Mouse (Mus musculus): Measurements from ENCODE around the gene Zfp710. TPM values are rescaled to one million over a fixed set of nuclear protein-coding genes. Genes with fewer than 3 reads are reported as not detected.
A peak's percentile ranks its signal among the peaks of the same experiment; 100 is the strongest.

The Zfp710 gene
- total RNA-seq, 1 experiment: 39.8 TPM

DNA sequence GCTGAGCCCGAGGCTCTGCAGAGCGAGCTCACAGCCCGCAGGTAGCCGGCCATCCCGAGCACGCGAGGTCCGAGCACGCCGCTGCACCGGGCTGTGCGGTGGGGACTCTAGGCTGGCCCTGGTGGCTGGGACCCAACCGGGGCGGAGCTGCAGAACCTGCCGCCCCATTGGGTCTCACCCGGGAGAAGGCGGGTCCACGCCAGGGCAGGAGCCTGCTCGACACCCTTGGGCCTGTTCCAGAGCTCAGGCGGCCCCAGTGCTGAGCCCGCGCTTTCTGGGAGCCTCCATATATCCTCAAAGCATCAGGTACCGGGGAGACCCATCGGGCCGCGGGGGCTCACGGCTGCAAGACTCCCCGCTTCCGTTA, 90.6 kb downstream of the Zfp710 start, which contains the start of gene Idh2:
TSS of gene Idh2 (minus strand) at position 169 of the 367 bp plus-strand sequence.
- TF ChIP-seq ZNF384 (IDR thresholded peaks at IDR 0.05; ENCODE audit: low read depth, low read length) (no peak), CHD2 (IDR thresholded peaks at IDR 0.05; ENCODE audit: low read depth, low read length) (no peak), ZC3H11A (IDR thresholded peaks at IDR 0.05; ENCODE audit: borderline replicate concordance, low read depth, low read length) (no peak), HCFC1 (IDR thresholded peaks at IDR 0.05; ENCODE audit: borderline replicate concordance, insufficient read depth, low read length) (no peak), MAFK (IDR thresholded peaks at IDR 0.05; ENCODE audit: insufficient read depth, low read depth, low read length) (no peak)
- H3K9me3 ChIP-seq (ENCODE audit: control insufficient read depth, insufficient read depth, low read depth, low read length): no peaks in the 10 kb centered on the region
- peaks cover 13 to 17% of the 10 kb centered on the region in 2 experiments for H3K4me1 ChIP-seq (ENCODE audit: control insufficient read depth in 2 of 2, insufficient read depth in 2 of 2, low read length in 2 of 2, poor library complexity in 1 of 2)
- in situ Hi-C loops (cut with MboI; ENCODE audit: low sequenced_read_pairs in 2 of 2, unreplicated experiment in 2 of 2): no loop called here
- peak within 1 kb of the TSS; percentile 78 for H3K9ac ChIP-seq (ENCODE audit: insufficient read depth, low read depth, low read length, poor library complexity, severe bottlenecking)
- H3K27ac ChIP-seq (ENCODE audit: insufficient read depth, low read depth, low read length, poor library complexity, severe bottlenecking): no peak within 1 kb of the TSS
- no peaks in the 10 kb centered on the region for H3K36me3 ChIP-seq (ENCODE audit: control insufficient read depth, insufficient read depth, low read length, poor library complexity, severe bottlenecking)
- no peak for DNase-seq (ENCODE audit: low read depth, low spot score)
- peak within 1 kb of the TSS; percentile 86 to 99 for H3K4me3 ChIP-seq (ENCODE audit: insufficient read depth in 1 of 2, low read depth in 1 of 2, low read length in 2 of 2, poor library complexity in 1 of 2, severe bottlenecking in 1 of 2)

DNA sequence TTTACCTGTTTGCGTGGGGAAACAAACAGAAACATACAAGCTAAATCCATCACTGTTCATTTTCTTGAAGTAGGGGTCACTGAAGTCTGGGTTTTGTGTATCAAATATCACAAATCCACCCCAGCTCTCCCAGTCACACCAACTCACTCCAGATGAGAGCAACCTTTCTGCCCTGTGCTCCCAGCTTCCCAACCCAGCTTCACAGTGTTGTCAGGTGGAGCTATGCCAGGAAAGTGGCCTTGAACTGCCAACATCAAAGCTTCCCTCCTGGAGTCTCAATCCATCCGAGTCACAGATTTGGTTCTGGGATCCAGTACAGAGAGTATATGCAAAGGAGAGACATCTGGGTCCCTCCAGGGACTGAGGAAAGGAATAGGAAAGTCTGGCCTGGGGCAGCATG, 91.5 kb downstream of the Zfp710 start:
- DNase-seq (ENCODE audit: low read depth, low spot score): no peak
- H3K9ac ChIP-seq (ENCODE audit: insufficient read depth, low read depth, low read length, poor library complexity, severe bottlenecking): no peak overlapping the region
- no peak for TF ChIP-seq HCFC1 (IDR thresholded peaks at IDR 0.05; ENCODE audit: borderline replicate concordance, insufficient read depth, low read length)
- TF ChIP-seq CHD2 (IDR thresholded peaks at IDR 0.05; ENCODE audit: low read depth, low read length): no peak
- TF ChIP-seq MAFK (IDR thresholded peaks at IDR 0.05; ENCODE audit: insufficient read depth, low read depth, low read length): no peak
- no peak for TF ChIP-seq ZC3H11A (IDR thresholded peaks at IDR 0.05; ENCODE audit: borderline replicate concordance, low read depth, low read length)
- no peak for TF ChIP-seq ZNF384 (IDR thresholded peaks at IDR 0.05; ENCODE audit: low read depth, low read length)
- peaks cover 8 to 15% of the 10 kb centered on the region in 2 experiments for H3K4me1 ChIP-seq (ENCODE audit: control insufficient read depth in 2 of 2, insufficient read depth in 2 of 2, low read length in 2 of 2, poor library complexity in 1 of 2)
- in situ Hi-C loops (cut with MboI; ENCODE audit: low sequenced_read_pairs in 2 of 2, unreplicated experiment in 2 of 2): no loop called here
- no peaks in the 10 kb centered on the region for H3K9me3 ChIP-seq (ENCODE audit: control insufficient read depth, insufficient read depth, low read depth, low read length)
- no peaks in the 10 kb centered on the region for H3K36me3 ChIP-seq (ENCODE audit: control insufficient read depth, insufficient read depth, low read length, poor library complexity, severe bottlenecking)
- H3K4me3 ChIP-seq (ENCODE audit: insufficient read depth in 1 of 2, low read depth in 1 of 2, low read length in 2 of 2, poor library complexity in 1 of 2, severe bottlenecking in 1 of 2): no peak overlapping the region
- no peak overlapping the region for H3K27ac ChIP-seq (ENCODE audit: insufficient read depth, low read depth, low read length, poor library complexity, severe bottlenecking)

DNA sequence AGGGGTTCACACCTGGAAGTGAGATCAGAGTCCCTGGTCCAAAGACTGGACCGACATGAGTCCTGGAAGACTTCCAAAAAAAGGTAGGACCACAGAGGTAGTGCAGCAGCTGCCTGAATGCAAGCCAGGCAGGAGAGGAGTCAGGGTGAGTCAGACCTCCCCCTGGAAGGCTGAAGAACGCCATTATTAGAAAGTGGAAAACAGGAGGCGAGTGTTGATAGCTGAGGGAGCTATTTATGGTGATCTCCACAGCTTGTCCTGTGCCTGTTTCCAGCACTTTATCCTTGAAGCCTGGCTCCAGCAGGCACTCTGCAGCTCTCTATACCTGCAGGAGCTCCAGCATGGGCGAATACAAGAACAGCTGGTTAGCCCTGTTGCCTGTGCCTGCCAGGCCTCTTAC, 94.6 kb downstream of the Zfp710 start:
- Histone ChIP-seq H3K4me1 (ENCODE audit: control insufficient read depth in 2 of 2, insufficient read depth in 2 of 2, low read length in 2 of 2, poor library complexity in 1 of 2) (peaks cover 6 to 8% of the 10 kb centered on the region in 2 experiments; a peak in 3 of 4 replicates), H3K4me3 (ENCODE audit: insufficient read depth in 1 of 2, low read depth in 1 of 2, low read length in 2 of 2, poor library complexity in 1 of 2, severe bottlenecking in 1 of 2) (no peak overlapping the region), H3K27ac (ENCODE audit: insufficient read depth, low read depth, low read length, poor library complexity, severe bottlenecking) (no peak overlapping the region), H3K9ac (ENCODE audit: insufficient read depth, low read depth, low read length, poor library complexity, severe bottlenecking) (no peak overlapping the region), H3K36me3 (ENCODE audit: control insufficient read depth, insufficient read depth, low read length, poor library complexity, severe bottlenecking) (no peaks in the 10 kb centered on the region), H3K9me3 (ENCODE audit: control insufficient read depth, insufficient read depth, low read depth, low read length) (no peaks in the 10 kb centered on the region)
- in situ Hi-C loops (cut with MboI; ENCODE audit: low sequenced_read_pairs in 2 of 2, unreplicated experiment in 2 of 2): no loop called here
- TF ChIP-seq ZC3H11A (IDR thresholded peaks at IDR 0.05; ENCODE audit: borderline replicate concordance, low read depth, low read length) (no peak), ZNF384 (IDR thresholded peaks at IDR 0.05; ENCODE audit: low read depth, low read length) (no peak), MAFK (IDR thresholded peaks at IDR 0.05; ENCODE audit: insufficient read depth, low read depth, low read length) (no peak), CHD2 (IDR thresholded peaks at IDR 0.05; ENCODE audit: low read depth, low read length) (no peak), HCFC1 (IDR thresholded peaks at IDR 0.05; ENCODE audit: borderline replicate concordance, insufficient read depth, low read length) (no peak)
- no peak for DNase-seq (ENCODE audit: low read depth, low spot score)

GRCm38 (mm10) chr7:80121083-80121482, 96.5 kb downstream of the Zfp710 start:
- no peak overlapping the region for H3K4me3 ChIP-seq (ENCODE audit: insufficient read depth in 1 of 2, low read depth in 1 of 2, low read length in 2 of 2, poor library complexity in 1 of 2, severe bottlenecking in 1 of 2)
- TF ChIP-seq ZNF384 (IDR thresholded peaks at IDR 0.05; ENCODE audit: low read depth, low read length): no peak
- no peak for TF ChIP-seq HCFC1 (IDR thresholded peaks at IDR 0.05; ENCODE audit: borderline replicate concordance, insufficient read depth, low read length)
- no peak for TF ChIP-seq ZC3H11A (IDR thresholded peaks at IDR 0.05; ENCODE audit: borderline replicate concordance, low read depth, low read length)
- no peak for TF ChIP-seq CHD2 (IDR thresholded peaks at IDR 0.05; ENCODE audit: low read depth, low read length)
- TF ChIP-seq MAFK (IDR thresholded peaks at IDR 0.05; ENCODE audit: insufficient read depth, low read depth, low read length): no peak
- in situ Hi-C loops (cut with MboI; ENCODE audit: low sequenced_read_pairs in 2 of 2, unreplicated experiment in 2 of 2): no loop called here

GRCm38 (mm10) chr7:80123115-80123514, 98.5 kb downstream of the Zfp710 start:
- H3K27ac ChIP-seq (ENCODE audit: insufficient read depth, low read depth, low read length, poor library complexity, severe bottlenecking): no peak overlapping the region
- TF ChIP-seq CHD2 (IDR thresholded peaks at IDR 0.05; ENCODE audit: low read depth, low read length) (no peak), MAFK (IDR thresholded peaks at IDR 0.05; ENCODE audit: insufficient read depth, low read depth, low read length) (no peak), HCFC1 (IDR thresholded peaks at IDR 0.05; ENCODE audit: borderline replicate concordance, insufficient read depth, low read length) (no peak), ZNF384 (IDR thresholded peaks at IDR 0.05; ENCODE audit: low read depth, low read length) (no peak), ZC3H11A (IDR thresholded peaks at IDR 0.05; ENCODE audit: borderline replicate concordance, low read depth, low read length) (no peak)
- H3K36me3 ChIP-seq (ENCODE audit: control insufficient read depth, insufficient read depth, low read length, poor library complexity, severe bottlenecking): no peaks in the 10 kb centered on the region
- in situ Hi-C loops (cut with MboI; ENCODE audit: low sequenced_read_pairs in 2 of 2, unreplicated experiment in 2 of 2): no loop called here
- H3K9me3 ChIP-seq (ENCODE audit: control insufficient read depth, insufficient read depth, low read depth, low read length): no peaks in the 10 kb centered on the region
- H3K9ac ChIP-seq (ENCODE audit: insufficient read depth, low read depth, low read length, poor library complexity, severe bottlenecking): no peak overlapping the region
- H3K4me1 ChIP-seq (ENCODE audit: control insufficient read depth in 2 of 2, insufficient read depth in 2 of 2, low read length in 2 of 2, poor library complexity in 1 of 2): peaks cover 10 to 13% of the 10 kb centered on the region in 2 experiments
- no peak for DNase-seq (ENCODE audit: low read depth, low spot score)
- no peak overlapping the region for H3K4me3 ChIP-seq (ENCODE audit: insufficient read depth in 1 of 2, low read depth in 1 of 2, low read length in 2 of 2, poor library complexity in 1 of 2, severe bottlenecking in 1 of 2)

More at GRCm38 (mm10) chr7:80121083-80121482, 96.5 kb downstream of the Zfp710 start:
- Histone ChIP-seq H3K9ac (ENCODE audit: insufficient read depth, low read depth, low read length, poor library complexity, severe bottlenecking) (no peak overlapping the region), H3K36me3 (ENCODE audit: control insufficient read depth, insufficient read depth, low read length, poor library complexity, severe bottlenecking) (no peaks in the 10 kb centered on the region), H3K27ac (ENCODE audit: insufficient read depth, low read depth, low read length, poor library complexity, severe bottlenecking) (no peak overlapping the region), H3K9me3 (ENCODE audit: control insufficient read depth, insufficient read depth, low read depth, low read length) (no peaks in the 10 kb centered on the region), H3K4me1 (ENCODE audit: control insufficient read depth in 2 of 2, insufficient read depth in 2 of 2, low read length in 2 of 2, poor library complexity in 1 of 2) (peaks cover 6% of the 10 kb centered on the region in 2 experiments)
- DNase-seq (ENCODE audit: low read depth, low spot score): no peak

Measured in ES-E14 (cell line).